Mouse (Mus musculus) heart, postnatal 0 days (tissue): ENCODE results near the gene Cdkn1b.

Experiments
- CTCF ChIP-seq: IDR thresholded peaks from 2 replicates; pipeline ENCODE4 v1.5.1; 2016; ENCODE audit warnings: antibody characterized with exemption, control low read depth, low read depth
- EP300 ChIP-seq: IDR thresholded peaks from 2 replicates; pipeline ENCODE4 v1.6.1; 2016; ENCODE audit warnings: antibody characterized with exemption, low read depth

- TF ChIP-seq EP300 (no peak), CTCF (no peak)
Measured at GRCm38 (mm10) chr6:134939781-134940180, 19.6 kb downstream of the Cdkn1b start.
